Mouse (Mus musculus): ENCODE measurements at regions not wholly inside any gene's neighbourhood (a gene's known extent, or its start where the extent isn't known, plus 50 kb on each side); places are given as distances from the start of the nearest gene placed in this dataset.

DNA sequence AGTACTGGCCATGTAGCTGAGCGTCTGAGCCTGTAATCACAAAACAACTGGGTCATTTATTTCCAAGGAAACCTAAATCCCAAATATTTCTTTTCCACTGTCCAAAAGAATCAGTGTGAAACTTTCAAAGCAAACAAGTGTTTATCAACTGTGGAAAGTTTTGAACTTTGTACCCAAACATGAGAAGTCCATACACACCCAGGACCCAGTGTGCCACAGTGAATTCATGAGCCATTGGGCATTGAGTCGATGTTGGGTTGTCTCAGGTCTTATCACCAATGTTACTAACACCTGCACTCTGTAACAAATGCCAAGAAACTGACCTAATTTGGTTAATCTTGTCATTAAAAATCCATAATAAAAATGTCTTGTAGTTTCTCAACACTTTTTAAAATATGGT is 305.8 kb upstream of the Igfbp3 start:
- no peak for DNase-seq (ENCODE audit: low read depth, low spot score)

GRCm38 (mm10) chr11:7508861-7509260 is 295.1 kb upstream of the Igfbp3 start:
- DNase-seq (ENCODE audit: low read depth, low spot score): no peak

GRCm38 (mm10) chr11:7506421-7506945 is 292.8 kb upstream of the Igfbp3 start:
- no peak for DNase-seq (ENCODE audit: low read depth, low spot score)

GRCm38 (mm10) chr11:7504651-7505321 is 291.1 kb upstream of the Igfbp3 start:
- peak; percentile 7 for DNase-seq (ENCODE audit: low read depth, low spot score)

DNA sequence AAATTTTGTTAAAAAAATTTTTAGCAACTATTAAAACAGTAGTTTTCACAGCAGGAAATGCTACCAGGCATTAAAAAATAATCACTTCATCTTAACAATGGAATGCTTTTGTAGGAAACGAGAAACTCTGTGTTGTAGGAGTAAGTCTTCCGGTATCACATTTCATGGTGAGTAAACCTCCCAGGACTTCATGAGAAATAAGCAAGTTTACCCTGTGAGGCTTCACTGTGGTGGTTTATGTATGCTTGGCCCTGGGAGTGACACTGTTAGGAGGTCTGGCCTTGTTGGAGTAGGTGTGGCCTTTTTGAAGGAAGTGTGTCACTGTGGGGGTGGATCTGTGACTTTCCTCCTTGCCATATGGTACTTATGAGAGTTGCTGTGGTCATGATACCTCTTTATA is 289.0 kb upstream of the Igfbp3 start:
- no peak for DNase-seq (ENCODE audit: low read depth, low spot score)

DNA sequence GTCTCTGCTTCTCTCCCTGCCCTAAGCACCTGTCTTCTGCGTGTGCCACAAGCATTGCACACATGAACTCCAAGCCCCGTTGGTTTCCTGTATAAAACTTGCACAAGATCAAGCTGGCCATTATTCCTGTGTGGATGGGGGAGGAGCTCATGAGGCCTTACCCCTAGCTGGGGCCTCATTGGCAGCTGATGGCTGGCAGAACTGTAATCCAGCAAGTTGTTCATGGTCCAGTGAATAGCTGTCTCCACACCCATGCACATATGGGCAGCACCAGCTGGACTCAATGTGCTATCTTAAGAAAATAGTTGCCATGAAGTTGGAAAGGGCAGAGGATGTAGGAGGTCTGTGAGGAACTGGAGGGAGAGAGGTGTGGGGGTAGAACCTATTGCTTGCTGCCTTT is 288.3 kb upstream of the Igfbp3 start:
- DNase-seq (ENCODE audit: low read depth, low spot score): no peak

DNA sequence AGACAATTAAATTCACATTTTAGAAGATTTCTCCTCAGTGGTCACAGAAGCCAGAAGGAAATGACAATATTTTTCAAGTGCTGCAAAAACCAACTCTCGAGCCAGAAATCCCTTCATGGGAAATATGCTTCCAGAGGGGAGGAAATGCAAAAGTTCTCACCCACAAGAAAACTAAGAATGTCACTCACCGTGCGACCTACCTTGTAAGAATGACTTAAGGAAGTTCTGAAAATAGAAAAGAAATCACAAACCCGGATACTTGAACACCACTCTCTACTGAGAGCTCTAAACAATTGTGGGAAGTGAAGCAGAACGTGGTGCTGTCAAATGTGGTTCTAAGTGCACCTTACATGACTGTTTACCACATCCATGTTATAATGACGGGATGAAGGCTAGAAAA is 284.1 kb upstream of the Igfbp3 start:
- no peak for DNase-seq (ENCODE audit: low read depth, low spot score)

GRCm38 (mm10) chr11:7473832-7474545 is 260.3 kb upstream of the Igfbp3 start:
- DNase-seq (ENCODE audit: low read depth, low spot score): peak; percentile 70

- DNase-seq (ENCODE audit: low read depth, low spot score): no peak
Measured at GRCm38 (mm10) chr11:7465522-7465921, 251.8 kb upstream of the Igfbp3 start.

DNA sequence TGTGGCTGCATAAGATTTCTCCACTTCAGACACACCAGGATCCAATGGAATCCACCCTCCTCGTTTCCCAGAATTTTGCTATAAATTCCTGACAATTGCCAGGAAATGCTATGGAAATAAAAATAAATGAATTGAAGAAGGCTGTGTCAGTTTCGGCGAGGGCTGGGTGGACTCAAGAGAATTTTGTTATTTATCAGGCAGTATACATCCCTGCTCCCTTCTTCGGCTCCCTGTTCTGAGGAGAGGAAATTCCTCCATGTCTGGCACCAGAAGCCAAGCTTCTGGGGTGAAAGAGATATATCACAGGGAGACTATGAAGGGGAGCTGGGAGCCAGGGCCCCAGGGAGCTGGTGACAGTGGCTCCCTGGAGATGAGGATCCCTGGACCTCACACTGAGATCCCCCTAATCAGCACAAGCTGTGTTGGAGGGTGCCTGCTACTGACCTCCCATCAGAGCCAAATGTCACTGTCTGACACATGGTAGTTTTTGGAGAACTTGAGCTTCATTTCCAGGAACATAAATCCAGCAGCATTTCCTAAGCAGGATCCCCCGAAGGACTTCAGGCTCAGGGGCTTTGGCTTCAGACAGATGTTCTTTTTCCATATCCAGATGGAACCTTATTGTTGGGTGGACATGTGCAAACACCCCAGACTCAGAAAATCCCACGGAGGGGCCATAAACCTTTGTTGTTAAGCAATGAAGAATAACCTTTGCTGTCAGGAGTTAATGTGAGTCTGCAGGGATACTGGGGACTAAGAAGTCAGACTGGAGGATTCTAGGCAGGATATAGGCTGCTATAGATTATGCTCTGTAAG is 248.4 kb upstream of the Igfbp3 start:
- no peak for DNase-seq (ENCODE audit: low read depth, low spot score)

DNA sequence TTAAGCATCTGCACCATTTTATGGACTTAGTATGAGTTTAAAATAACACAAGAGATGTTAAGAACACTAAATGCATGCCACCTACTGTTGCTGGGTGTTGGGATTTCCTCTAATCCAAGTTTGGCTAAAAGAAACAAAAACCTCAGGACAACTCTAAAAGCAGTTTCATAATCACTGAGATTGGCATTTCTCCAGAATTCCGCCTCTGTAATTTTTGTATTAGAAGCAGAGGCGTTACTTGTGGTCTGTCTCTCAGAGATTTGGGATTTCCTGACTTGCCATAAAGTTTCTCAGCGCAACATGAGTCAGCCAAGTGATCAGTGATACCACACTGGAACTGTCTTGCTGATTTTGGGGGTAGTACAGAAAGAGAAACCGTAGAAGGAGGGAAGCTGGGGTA is 238.0 kb upstream of the Igfbp3 start:
- DNase-seq (ENCODE audit: low read depth, low spot score): no peak

DNA sequence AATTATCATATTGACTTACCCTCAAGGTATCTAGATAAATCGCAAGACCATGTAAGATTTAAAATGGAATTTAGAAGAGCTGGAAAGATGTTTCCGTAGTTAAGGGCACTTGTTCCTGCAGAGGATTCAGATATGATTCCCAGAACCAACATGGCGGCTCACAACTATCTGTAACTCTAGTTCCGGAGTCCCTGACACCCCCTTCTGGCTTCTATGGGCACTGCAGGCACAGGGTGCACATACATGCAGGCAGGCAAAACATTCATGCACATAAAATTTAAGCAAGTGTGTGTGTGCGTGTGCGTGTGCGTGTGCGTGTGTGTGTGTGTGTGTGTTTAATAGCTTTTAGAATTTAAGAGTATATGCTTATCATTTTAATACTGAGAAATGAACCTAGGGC is 230.8 kb upstream of the Igfbp3 start:
- peak; percentile 69 for DNase-seq (ENCODE audit: low read depth, low spot score)

DNA sequence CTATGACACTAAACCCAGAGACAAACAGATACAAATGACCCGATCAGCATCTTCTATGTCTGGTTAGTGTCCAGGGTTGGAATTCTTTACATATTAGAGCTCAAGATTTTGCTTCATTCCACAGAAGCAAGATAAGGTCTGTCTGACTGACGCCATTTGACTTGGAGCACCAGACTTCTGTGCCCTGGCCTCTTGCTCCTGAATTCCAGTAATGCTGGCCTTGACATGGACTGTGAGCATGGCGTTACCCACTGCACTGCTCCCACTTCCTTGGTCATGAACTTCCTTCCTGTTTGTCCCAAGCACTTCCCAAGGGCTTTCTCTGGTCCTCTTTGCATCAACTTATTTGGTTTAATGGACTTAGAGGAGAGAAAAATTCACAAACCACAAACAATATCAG is 225.6 kb upstream of the Igfbp3 start:
- no peak for DNase-seq (ENCODE audit: low read depth, low spot score)

GRCm38 (mm10) chr11:7434591-7434990 is 220.9 kb upstream of the Igfbp3 start:
- no peak for DNase-seq (ENCODE audit: low read depth, low spot score)

DNA sequence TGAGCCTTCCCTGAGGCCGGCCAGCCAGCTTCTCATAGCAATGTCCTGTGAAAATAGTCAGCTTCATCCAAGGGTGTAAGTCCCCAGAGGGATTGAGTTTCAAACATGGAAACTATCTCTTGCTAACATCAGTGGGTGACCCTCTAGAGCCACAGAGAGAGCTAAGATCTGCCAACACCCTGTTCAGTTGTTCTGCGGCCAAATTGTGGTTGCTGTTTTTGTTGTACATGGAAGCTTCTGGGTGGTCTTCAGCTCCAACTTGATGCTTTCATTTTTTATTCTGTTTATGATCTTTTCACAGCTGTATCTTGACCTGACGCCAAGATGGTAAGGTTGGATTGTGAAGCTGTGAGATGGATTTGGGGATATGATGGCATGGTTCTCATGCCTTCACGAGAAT is 214.0 kb upstream of the Igfbp3 start:
- no peak for DNase-seq (ENCODE audit: low read depth, low spot score)

DNA sequence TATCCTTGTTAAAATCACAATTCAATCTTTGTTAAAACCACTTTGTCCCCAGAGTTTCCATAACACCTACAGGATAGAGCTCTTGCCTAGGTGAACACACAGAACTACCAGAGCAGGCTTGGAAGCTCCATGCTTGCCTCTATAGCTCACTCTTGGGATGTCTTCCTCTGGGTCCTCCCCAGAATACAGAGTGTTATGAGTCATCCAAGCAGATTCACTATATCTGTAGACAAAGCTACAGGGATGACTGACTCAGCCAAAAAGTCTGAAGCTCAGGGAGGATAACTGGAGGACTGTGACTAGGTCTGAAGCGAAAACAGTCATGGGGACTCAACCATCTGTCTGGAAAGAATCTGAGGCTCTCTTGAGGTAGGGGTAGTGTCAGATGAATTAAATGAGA is 211.5 kb upstream of the Igfbp3 start:
- no peak for DNase-seq (ENCODE audit: low read depth, low spot score)

DNA sequence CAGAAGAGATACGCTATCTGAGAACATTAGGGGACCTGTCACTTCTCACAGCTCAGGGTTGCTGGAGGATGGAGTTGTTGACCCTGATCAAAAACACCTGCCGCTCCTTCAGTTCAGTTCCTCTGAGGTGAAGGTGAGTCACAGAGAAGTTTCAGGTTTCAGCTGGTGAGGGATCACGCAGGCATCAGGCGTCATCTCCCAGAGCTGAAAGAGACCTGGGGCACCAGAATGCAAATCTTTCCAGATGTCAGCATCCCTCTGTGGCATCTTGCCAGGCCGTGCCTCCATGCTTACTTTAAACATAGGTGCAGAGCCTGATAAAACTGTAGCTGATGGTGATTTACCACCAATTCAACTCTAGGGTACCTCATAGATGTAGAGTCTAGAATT is 210.4 kb upstream of the Igfbp3 start:
- peak; percentile 70 for DNase-seq (ENCODE audit: low read depth, low spot score)

- peak; percentile 99 for DNase-seq (ENCODE audit: low read depth, low spot score)
Measured at GRCm38 (mm10) chr11:7423276-7424081, 209.8 kb upstream of the Igfbp3 start.

GRCm38 (mm10) chr11:7412631-7413030 is 198.9 kb upstream of the Igfbp3 start:
- peak; percentile 75 for DNase-seq (ENCODE audit: low read depth, low spot score)

- DNase-seq (ENCODE audit: low read depth, low spot score): no peak
Measured at GRCm38 (mm10) chr11:7408992-7409391, 195.3 kb upstream of the Igfbp3 start.

DNA sequence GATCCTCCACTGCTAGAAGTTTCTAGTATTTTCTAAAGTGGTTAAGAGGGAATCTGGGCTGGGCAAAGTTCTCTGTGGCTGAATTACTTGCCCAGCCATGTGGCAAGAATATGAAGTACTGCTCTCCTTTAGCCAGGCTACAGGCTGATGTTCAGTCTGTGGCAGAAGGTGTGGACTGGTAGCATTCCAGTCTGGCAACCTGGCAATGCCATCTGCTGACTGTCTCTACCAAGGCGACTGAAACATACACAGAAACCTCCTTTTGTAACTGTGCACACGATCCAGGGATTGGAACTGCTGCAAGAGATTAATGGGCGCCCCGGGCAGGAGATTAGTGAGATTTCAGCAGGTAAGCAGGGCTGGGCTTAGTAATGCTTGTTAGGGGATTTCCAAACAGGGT is 190.9 kb upstream of the Igfbp3 start:
- no peak for DNase-seq (ENCODE audit: low read depth, low spot score)

- no peak for DNase-seq (ENCODE audit: low read depth, low spot score)
Measured at GRCm38 (mm10) chr11:7371835-7372234, 158.1 kb upstream of the Igfbp3 start.

All from R1 (cell line).